Mouse (Mus musculus): ENCODE measurements around the gene Pla2g7. TPM values are rescaled to one million over a fixed set of nuclear protein-coding genes. Genes with fewer than 3 reads are reported as not detected.

The Pla2g7 gene
- polyA plus RNA-seq, 2 experiments, result 4.2 to 9.3 TPM

DNA sequence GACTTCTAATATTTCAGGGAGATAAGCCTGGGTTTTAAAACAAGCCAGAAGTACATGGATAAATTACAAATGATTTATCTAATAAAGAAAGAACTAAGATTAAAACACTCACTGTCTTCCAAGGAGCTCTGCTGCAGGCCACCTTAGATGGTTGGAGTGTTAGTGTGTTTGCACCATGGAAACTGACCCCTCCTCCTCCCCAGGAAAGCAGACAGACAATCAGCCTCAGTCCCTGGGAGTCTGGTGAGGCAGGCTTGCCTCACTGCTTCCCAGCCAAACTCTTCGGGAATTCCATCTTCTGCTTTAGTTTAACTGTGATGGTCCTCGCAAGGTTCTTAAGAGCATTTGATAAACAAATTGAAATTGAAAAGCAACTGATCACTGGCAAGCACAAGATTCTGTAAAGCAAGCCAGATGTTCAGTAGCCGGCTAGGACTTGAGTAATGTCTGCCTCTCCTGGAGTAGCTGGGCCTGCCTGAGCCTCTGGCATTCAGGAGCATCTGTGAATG, 16.7 kb upstream of the Pla2g7 start:
- no peaks in the 10 kb centered on the region for H3K36me3 ChIP-seq (ENCODE audit: control insufficient read depth, insufficient read depth, low read length)
- 24% methylated on average over 3 of the region's 3 CpGs for WGBS
- no peaks in the 10 kb centered on the region for H3K4me1 ChIP-seq (ENCODE audit: control insufficient read depth, insufficient read depth, low read length)
- H3K9me3 ChIP-seq (ENCODE audit: control insufficient read depth, low read length), result no peaks in the 10 kb centered on the region
- peak; percentile 30 for DNase-seq (ENCODE audit: low spot score)
- no peak overlapping the region for H3K4me3 ChIP-seq (replicated peaks; ENCODE audit: low read length)
- ATAC-seq (ENCODE audit: low FRiP score, low read depth), result no peak
- no peaks in the 10 kb centered on the region for H3K27me3 ChIP-seq (ENCODE audit: control insufficient read depth, insufficient read depth, low read length)
- no peak for TF ChIP-seq POLR2A (IDR thresholded peaks at IDR 0.05; ENCODE audit: borderline replicate concordance, extremely low read depth, insufficient read depth, insufficient read length)
- no peak overlapping the region for H3K9ac ChIP-seq (ENCODE audit: low read depth, low read length, severe bottlenecking)
- H3K27ac ChIP-seq (replicated peaks; ENCODE audit: low read depth, low read length), result no peak overlapping the region
- H3K4me2 ChIP-seq (replicated peaks; ENCODE audit: low read depth, low read length, severe bottlenecking), result no peak overlapping the region

DNA sequence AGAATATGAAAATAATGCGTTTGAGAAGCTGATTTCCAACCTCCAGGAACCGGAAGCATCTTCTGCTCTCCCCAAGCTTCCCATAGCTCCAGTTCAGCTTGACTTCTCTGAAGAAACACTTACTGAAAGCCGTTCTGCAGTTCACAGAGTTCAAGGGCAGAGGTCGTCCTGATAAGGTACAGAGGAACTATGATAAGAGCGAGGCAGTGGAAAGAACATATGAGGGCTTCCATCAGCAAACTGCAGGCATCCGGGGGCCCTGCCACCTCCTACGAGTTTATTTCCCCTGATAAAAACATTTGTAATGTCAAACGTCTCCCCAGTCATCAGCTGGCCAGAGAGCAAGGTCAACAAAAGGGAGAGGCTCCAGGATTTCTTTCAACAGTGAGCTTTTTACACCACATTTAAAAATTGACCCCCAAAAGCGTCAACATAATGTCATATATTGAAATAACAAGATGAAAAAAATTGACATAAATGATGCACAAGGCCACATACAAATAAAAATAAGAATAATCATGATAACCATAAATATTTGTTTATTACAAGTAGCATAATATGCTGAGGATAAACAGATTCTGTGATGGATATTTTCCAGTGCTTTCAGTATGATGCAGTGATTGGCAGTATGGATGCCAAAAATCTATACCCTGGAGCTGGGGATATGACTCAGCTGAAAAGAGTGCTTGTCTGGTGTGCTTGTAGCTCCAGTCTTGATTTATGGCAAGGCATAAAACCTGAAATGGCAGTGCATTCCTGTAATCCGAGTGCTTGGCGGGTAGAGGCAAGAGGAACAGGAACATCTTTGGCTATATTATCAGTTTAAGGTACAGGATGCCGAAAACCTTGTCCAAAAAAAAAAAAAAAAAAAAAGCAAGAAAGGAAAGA, 13.1 kb upstream of the Pla2g7 start:
- H3K4me2 ChIP-seq (replicated peaks; ENCODE audit: low read depth, low read length, severe bottlenecking), result no peak overlapping the region
- H3K4me1 ChIP-seq (ENCODE audit: control insufficient read depth, insufficient read depth, low read length), result no peaks in the 10 kb centered on the region
- TF ChIP-seq POLR2A (IDR thresholded peaks at IDR 0.05; ENCODE audit: borderline replicate concordance, extremely low read depth, insufficient read depth, insufficient read length), result no peak
- 54% methylated on average over 12 of the region's 12 CpGs for WGBS
- H3K9ac ChIP-seq (ENCODE audit: low read depth, low read length, severe bottlenecking), result no peak overlapping the region
- DNase-seq (ENCODE audit: low spot score) (peak; percentile 70), ATAC-seq (ENCODE audit: low FRiP score, low read depth) (no peak)
- H3K4me3 ChIP-seq (replicated peaks; ENCODE audit: low read length), result no peak overlapping the region
- H3K27me3 ChIP-seq (ENCODE audit: control insufficient read depth, insufficient read depth, low read length), result no peaks in the 10 kb centered on the region
- H3K27ac ChIP-seq (replicated peaks; ENCODE audit: low read depth, low read length), result no peak overlapping the region
- no peaks in the 10 kb centered on the region for H3K36me3 ChIP-seq (ENCODE audit: control insufficient read depth, insufficient read depth, low read length)
- no peaks in the 10 kb centered on the region for H3K9me3 ChIP-seq (ENCODE audit: control insufficient read depth, low read length)

DNA sequence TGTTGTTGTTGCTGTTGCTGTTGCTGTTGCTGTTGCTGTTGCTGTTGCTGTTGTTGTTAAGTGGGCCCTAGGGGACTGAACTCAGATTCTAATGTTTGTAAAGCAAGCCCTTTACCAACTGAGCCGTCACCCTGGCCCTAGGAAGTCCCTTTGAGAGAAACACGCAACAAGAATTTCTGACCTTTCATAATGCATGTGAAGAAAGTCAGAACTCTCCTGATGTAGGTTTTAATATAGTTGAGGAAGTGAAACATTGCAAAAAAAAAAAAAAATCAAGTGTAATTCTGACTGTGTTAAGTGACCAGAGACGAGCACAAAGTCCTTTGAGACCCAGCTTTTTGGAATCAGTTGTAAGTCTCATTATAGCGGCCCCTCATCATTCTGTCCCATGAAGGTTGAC, 10.8 kb upstream of the Pla2g7 start:
- no peaks in the 10 kb centered on the region for H3K4me1 ChIP-seq (ENCODE audit: control insufficient read depth, insufficient read depth, low read length)
- DNase-seq (ENCODE audit: low spot score), result no peak
- H3K9ac ChIP-seq (ENCODE audit: low read depth, low read length, severe bottlenecking), result no peak overlapping the region
- TF ChIP-seq POLR2A (IDR thresholded peaks at IDR 0.05; ENCODE audit: borderline replicate concordance, extremely low read depth, insufficient read depth, insufficient read length), result no peak
- no peak for ATAC-seq (ENCODE audit: low FRiP score, low read depth)
- no peaks in the 10 kb centered on the region for H3K27me3 ChIP-seq (ENCODE audit: control insufficient read depth, insufficient read depth, low read length)
- WGBS, result 90% methylated on average over 4 of the region's 4 CpGs
- H3K4me2 ChIP-seq (replicated peaks; ENCODE audit: low read depth, low read length, severe bottlenecking), result no peak overlapping the region
- H3K9me3 ChIP-seq (ENCODE audit: control insufficient read depth, low read length), result no peaks in the 10 kb centered on the region
- H3K4me3 ChIP-seq (replicated peaks; ENCODE audit: low read length), result no peak overlapping the region
- H3K27ac ChIP-seq (replicated peaks; ENCODE audit: low read depth, low read length), result no peak overlapping the region
- H3K36me3 ChIP-seq (ENCODE audit: control insufficient read depth, insufficient read depth, low read length), result no peaks in the 10 kb centered on the region

DNA sequence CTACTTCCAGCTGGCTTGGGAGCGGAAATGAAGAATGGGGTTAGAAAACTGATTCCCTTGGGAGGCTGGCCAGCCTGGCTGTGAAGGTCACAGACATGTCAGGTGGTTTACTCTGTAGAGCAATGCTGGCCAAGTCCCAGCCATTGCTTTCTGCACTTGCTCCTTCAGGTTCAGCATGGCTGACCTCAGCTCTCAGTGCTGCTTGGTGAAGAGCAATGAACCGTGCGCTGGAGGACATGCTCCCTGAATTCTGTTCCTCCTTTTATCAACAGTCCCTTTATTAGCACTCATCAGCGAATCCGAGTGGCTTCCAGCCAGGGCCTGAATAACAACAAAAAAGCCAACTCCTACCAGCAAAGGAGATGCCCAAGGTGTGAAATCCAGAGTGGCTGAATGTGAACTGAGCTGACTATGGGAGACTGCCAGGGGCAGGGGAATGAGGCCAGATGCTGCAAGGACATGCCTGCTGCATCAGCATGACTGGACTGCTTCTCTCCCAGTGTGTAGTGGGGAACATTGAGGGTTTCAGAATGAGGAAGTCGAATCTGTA, 10.3 kb upstream of the Pla2g7 start:
- Histone ChIP-seq H3K4me2 (replicated peaks; ENCODE audit: low read depth, low read length, severe bottlenecking) (no peak overlapping the region), H3K27ac (replicated peaks; ENCODE audit: low read depth, low read length) (no peak overlapping the region), H3K4me3 (replicated peaks; ENCODE audit: low read length) (no peak overlapping the region), H3K36me3 (ENCODE audit: control insufficient read depth, insufficient read depth, low read length) (no peaks in the 10 kb centered on the region), H3K27me3 (ENCODE audit: control insufficient read depth, insufficient read depth, low read length) (no peaks in the 10 kb centered on the region), H3K9me3 (ENCODE audit: control insufficient read depth, low read length) (no peaks in the 10 kb centered on the region), H3K9ac (ENCODE audit: low read depth, low read length, severe bottlenecking) (no peak overlapping the region), H3K4me1 (ENCODE audit: control insufficient read depth, insufficient read depth, low read length) (no peaks in the 10 kb centered on the region)
- 75% methylated on average over 6 of the region's 6 CpGs for WGBS
- ATAC-seq (ENCODE audit: low FRiP score, low read depth) (no peak), DNase-seq (ENCODE audit: low spot score) (no peak)
- no peak for TF ChIP-seq POLR2A (IDR thresholded peaks at IDR 0.05; ENCODE audit: borderline replicate concordance, extremely low read depth, insufficient read depth, insufficient read length)

DNA sequence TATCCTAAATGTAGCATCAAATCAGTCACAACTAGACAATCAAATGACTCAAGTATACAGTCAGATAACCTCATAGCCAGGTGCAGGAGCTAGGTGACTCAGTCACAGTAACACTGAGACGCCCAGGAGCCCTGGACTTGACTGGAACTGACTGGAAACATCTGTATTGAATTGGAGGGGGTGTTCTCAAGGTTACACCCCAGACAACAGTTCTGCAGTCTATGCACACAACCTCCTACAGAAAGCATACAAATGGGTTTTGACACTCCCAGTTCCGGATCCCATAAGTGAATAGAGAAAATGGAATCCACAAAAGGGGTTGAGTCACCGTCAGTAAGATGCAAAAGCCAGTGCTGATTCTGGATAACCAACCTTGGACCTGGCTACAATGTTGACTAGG, 9.2 kb upstream of the Pla2g7 start:
- H3K27ac ChIP-seq (replicated peaks; ENCODE audit: low read depth, low read length), result no peak overlapping the region

More for the DNA sequence above, 9.2 kb upstream of the Pla2g7 start:
- Histone ChIP-seq H3K9ac (ENCODE audit: low read depth, low read length, severe bottlenecking) (no peak overlapping the region), H3K27me3 (ENCODE audit: control insufficient read depth, insufficient read depth, low read length) (no peaks in the 10 kb centered on the region), H3K4me3 (replicated peaks; ENCODE audit: low read length) (no peak overlapping the region), H3K36me3 (ENCODE audit: control insufficient read depth, insufficient read depth, low read length) (no peaks in the 10 kb centered on the region), H3K4me1 (ENCODE audit: control insufficient read depth, insufficient read depth, low read length) (no peaks in the 10 kb centered on the region), H3K9me3 (ENCODE audit: control insufficient read depth, low read length) (no peaks in the 10 kb centered on the region), H3K4me2 (replicated peaks; ENCODE audit: low read depth, low read length, severe bottlenecking) (no peak overlapping the region)
- DNase-seq (ENCODE audit: low spot score) (no peak), ATAC-seq (ENCODE audit: low FRiP score, low read depth) (no peak)
- no peak for TF ChIP-seq POLR2A (IDR thresholded peaks at IDR 0.05; ENCODE audit: borderline replicate concordance, extremely low read depth, insufficient read depth, insufficient read length)
- 85% methylated on average over 3 of the region's 3 CpGs for WGBS
